Mouse (Mus musculus): Measurements from ENCODE around the gene Syn3. TPM values are rescaled to one million over a fixed set of nuclear protein-coding genes. Genes with fewer than 3 reads are reported as not detected.

The Syn3 gene
- total RNA-seq, 2 experiments from 2014 or later, result 0.20 to 0.44 TPM

GRCm38 (mm10) chr10:86338121-86338715 is 160.5 kb downstream of the Syn3 start:
- DNase-seq, result no peak

- no peak for DNase-seq
Measured at GRCm38 (mm10) chr10:86337239-86337638, 161.5 kb downstream of the Syn3 start.

GRCm38 (mm10) chr10:86336506-86336905 is 162.2 kb downstream of the Syn3 start:
- no peak for DNase-seq

GRCm38 (mm10) chr10:86334581-86334980 is 164.1 kb downstream of the Syn3 start:
- DNase-seq, result no peak

- no peak for DNase-seq
Measured at GRCm38 (mm10) chr10:86332942-86333341, 165.8 kb downstream of the Syn3 start.

DNA sequence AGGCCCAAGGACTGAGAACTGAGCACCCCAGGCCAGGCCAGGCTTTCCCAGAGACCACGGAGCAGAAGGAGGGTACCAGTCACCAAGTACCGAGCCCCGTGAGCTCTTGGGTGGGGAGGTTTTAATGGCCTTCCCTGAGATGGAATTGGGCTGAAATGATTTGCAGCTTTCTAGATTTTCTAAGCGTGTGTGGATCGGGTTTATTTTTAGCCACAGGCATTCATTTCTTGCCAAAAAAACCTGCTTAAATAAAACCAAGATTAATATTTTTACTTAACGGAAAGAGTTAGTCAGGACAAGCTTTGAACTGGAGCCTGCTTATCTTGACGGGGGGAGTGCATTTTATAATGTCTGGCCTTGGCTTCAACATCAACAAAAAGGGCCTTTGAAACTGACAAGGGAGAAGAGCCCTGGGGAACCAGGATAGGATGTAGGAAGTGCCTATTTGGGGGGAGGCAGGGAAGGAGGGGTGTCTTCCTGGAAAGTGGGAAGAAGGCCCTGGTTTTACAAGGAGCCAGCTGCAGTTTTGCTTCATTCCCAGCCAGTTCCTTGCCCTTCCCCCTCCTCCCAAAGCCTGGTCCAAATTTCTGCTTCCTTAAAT is 166.9 kb downstream of the Syn3 start:
- peak; percentile 66 to 81 for DNase-seq

GRCm38 (mm10) chr10:86330993-86331680 is 167.6 kb downstream of the Syn3 start:
- DNase-seq, result no peak

GRCm38 (mm10) chr10:86329241-86329882 is 169.3 kb downstream of the Syn3 start:
- DNase-seq, result no peak

GRCm38 (mm10) chr10:86328691-86329090 is 170.0 kb downstream of the Syn3 start:
- no peak for DNase-seq

DNA sequence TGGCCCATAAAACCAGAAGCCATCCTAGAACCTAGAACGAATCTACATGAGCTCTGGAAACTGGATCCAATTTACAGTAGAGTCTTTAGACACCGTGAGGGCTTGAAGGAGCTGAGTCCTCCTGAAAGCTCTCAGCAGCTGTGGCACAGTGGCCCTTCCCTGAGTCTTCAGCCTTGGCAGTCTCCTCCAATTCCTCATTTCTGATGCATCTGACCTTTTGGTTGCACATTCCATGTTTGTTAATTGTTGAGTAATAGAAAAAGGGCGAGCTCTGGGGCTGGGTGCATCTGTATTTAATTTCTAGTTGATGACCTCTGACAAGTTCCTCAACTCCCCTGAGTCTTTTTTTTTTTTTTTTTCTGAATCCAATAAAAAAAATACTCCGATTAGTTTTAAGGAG is 170.6 kb downstream of the Syn3 start:
- peak in 1 of 2 experiments; percentile 48 for DNase-seq

DNA sequence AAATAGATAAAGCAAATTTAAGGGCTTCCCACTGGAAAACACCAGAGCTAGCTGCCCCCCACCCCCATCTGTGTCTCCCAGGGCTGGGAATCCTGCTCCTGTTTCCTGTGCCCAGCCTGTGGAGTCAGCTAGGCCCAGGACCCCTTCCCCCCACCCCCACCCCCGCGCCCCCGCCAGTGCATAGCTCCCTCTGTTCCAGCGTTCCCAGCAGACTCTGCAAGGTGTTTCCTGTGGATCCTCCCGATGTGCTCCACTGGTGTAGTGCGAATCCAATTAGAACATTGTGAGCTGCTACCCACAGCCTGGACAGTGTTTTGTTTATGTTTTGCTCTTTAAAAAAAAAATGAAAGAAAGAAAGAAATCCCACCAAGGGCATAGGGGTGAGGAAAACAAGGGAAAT is 173.4 kb downstream of the Syn3 start:
- DNase-seq, result peak in 1 of 2 experiments; percentile 60

DNA sequence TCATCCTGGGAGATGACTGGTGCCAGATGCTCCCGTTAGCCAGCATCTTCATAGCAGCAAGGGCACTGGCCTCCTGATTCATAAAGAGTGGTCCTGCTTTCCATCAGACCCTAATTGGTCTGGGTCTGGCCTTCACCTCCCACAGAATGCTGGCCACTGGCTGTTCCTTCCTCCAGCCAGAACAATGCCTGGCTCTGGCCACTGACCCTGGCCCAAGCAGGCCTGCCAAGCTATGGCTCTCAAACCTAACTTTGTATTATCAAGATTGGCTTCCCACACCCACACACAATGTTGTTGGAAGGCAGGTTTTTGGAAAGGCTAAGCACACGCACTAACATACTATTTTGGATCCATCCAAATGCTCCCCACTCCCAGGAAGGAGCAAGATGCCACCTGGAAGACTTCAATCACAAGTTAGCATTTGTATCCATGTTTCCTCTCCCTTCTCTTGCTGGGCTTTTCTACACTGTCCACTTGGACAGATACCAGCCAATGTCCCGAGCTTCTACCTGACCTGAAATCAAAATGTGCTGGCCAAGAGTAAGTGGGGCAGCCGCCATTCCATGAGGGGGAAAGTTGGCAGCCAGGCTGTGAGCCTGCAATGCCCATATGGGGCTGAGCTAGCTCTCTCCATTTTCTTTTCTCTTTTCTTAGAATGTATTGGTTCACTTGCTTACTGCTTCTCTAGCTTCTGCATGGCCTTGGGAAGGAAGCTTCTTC is 175.3 kb downstream of the Syn3 start:
- DNase-seq, result peak in 1 of 2 experiments; percentile 61

- DNase-seq, result no peak
Measured at GRCm38 (mm10) chr10:86322006-86322405, 176.7 kb downstream of the Syn3 start.

DNA sequence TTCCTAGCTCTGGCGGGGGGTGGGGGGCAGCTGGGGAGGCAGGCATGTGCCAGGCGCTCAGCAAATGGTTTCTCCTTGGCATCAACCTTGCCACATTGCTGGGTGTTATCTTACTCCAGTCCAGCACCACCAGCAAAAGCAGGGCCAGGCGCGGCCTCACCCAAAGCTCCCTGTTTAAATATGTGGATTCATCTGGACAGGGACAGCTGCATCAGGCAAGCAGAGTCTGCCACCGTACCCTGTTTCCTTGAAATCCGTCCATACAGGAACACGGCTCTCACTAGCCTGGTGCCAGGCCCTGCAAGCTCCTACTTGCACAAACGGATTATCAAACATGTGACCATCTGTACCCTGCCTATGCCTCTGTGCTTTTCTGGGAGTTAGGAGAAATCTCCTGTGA is 177.5 kb downstream of the Syn3 start:
- DNase-seq, result peak; percentile 40 to 54

- DNase-seq, result no peak
Measured at GRCm38 (mm10) chr10:86320204-86320603, 178.5 kb downstream of the Syn3 start.

DNA sequence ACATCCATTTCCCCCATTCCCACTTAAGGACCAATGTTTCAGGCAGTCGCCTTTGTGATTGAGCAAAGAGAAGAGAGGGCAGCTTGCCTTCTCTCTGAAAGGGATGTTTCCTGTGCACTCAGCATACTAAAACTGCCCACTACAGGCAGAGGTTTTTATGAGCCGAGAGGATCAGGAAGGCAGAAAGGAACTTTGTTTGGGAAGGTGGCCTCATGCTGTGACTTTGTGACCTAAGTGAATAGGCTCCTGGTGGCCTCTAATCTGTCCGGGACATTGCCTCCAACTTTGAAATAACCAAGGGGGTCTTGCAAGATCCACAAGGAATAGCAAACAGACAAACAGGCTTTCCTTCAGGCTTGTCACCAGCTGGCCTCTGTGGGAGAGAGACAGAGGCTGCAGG is 179.2 kb downstream of the Syn3 start:
- DNase-seq, result no peak

GRCm38 (mm10) chr10:86318552-86319140 is 180.1 kb downstream of the Syn3 start:
- no peak for DNase-seq

DNA sequence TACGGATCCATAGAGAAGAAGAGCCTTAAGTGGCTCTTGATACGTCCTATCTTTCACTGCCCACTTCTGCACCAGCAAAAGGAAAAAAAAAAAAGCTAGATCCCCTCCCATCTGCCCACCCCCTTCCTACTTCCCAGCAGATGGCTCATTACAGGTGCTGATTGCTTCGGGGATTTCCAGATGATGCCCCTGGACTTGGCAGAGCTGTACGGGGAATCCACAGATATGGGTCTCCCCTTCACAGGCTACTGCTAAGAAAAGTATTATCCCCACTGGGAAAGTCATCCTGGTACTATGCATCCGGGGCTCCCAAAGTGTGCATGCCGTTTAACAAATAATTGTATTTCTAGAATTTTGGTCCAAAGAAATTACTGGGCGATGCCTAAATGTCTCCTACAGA is 181.1 kb downstream of the Syn3 start:
- no peak for DNase-seq

DNA sequence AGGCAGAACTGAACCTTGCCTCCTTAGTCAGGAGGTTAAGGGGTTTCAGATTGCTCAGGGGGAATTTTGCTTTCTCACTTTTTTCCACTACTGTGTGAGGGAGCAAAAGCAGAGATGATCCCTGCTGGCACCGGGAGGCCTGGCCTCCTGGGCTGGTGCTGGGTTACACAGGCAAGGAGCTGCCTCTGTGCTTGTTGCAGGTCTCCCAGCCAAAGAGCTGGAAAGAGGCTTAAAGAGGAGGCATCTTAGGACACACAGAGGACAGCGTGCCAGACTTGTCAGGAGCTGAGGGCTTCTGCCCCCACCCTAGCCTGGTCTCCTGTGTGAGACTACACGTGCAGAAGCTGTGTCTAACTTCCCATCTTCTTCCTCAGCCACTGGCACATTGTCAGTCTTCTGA is 183.2 kb downstream of the Syn3 start:
- DNase-seq, result no peak

- DNase-seq, result peak in 1 of 2 experiments; percentile 53
Measured at GRCm38 (mm10) chr10:86313448-86313847, 185.2 kb downstream of the Syn3 start.

DNA sequence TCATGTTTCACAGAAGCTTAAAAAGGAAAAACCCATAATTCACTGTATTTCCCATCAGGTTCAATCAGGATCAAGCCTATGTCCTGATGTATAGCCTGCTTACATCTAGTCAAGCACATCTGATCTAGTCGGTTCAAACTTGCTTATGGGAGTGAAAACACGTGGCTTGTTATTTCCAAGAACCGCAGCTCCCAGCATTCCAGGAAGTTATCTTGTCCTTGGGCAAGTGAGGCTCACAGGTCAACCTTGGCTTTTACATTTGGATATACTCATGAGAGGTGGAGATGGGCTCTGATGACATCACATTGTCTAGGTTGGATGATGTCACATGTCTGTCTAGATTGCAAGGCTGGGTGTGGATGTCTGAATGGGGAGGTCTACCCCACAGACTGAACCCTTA is 185.7 kb downstream of the Syn3 start:
- no peak for DNase-seq

DNA sequence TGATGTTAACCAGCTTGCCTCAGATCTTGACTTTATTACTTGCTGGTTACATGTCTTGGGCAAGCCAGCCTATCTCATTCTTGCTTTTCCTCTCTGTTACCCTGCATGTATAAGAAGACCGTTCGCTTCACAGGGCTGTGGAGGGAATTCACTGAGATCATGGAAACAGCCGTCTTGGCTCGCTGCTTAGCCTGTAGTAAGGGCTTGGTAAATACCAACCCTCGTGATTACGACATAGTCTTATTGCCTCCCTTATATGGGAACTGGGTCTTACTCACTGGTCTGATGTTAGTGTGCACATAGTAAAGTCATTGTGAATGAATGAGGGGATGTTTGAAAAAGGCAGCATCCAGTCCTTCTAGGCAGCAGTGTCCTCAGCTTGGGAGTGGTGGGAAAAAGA is 188.2 kb downstream of the Syn3 start:
- DNase-seq, result peak; percentile 73 to 74

Measured in heart, adult 18-20 months (tissue).